Mouse (Mus musculus) liver, postnatal 0 days (tissue): Measurements from ENCODE around the gene Rnf166. TPM values are rescaled to one million over a fixed set of nuclear protein-coding genes. Genes with fewer than 3 reads are reported as not detected.

Experiments used
- ATAC-seq: fragments of 200-750 bp; cut with Nextera tagmentation; 2 replicates; pipeline ENCODE4 v1.8.0; 2017; ENCODE audit warnings: mild to moderate bottlenecking, moderate library complexity
- DNase-seq: peaks from one replicate; pipeline ENCODE4 v3.0.0-alpha.2; 2016
- H3K27ac ChIP-seq: fragments of 300-500 bp; sonication (generic); 2 replicates; pipeline ENCODE4 v1.5.1; 2014; ENCODE audit warnings: antibody characterized with exemption, moderate library complexity, mild to moderate bottlenecking, low read depth
- H3K27me3 ChIP-seq: fragments of 300-500 bp; sonication (generic); 2 replicates; pipeline ENCODE4 v1.6.1; 2014; ENCODE audit warnings: low read length, control low read depth, mixed read lengths; ENCODE audit not compliant: insufficient read depth
- H3K36me3 ChIP-seq: fragments of 300-500 bp; sonication (generic); replicated peaks from 2 replicates; pipeline ENCODE4 v1.6.1; 2014; ENCODE audit warnings: mild to moderate bottlenecking, control low read depth, low read length, moderate library complexity, mixed read lengths; ENCODE audit not compliant: insufficient read depth
- H3K4me1 ChIP-seq: fragments of 300-500 bp; sonication (generic); 2 replicates; pipeline ENCODE4 v1.6.1; 2014; ENCODE audit warnings: antibody characterized with exemption, mild to moderate bottlenecking, control low read depth; ENCODE audit not compliant: insufficient read depth
- H3K4me2 ChIP-seq: fragments of 300-500 bp; sonication (generic); 2 replicates; pipeline ENCODE4 v1.6.1; 2014; ENCODE audit warnings: low read depth, mild to moderate bottlenecking, low read length, moderate library complexity, mixed read lengths
- H3K4me3 ChIP-seq: fragments of 300-500 bp; sonication (generic); 2 replicates; pipeline ENCODE4 v1.5.1; 2014; ENCODE audit warnings: low read depth, low read length
- H3K9ac ChIP-seq: fragments of 300-500 bp; sonication (generic); replicated peaks from 2 replicates; pipeline ENCODE4 v1.6.1; 2014; ENCODE audit warnings: mild to moderate bottlenecking, moderate library complexity
- H3K9me3 ChIP-seq: fragments of 300-500 bp; sonication (generic); 2 replicates; pipeline ENCODE4 v1.6.1; 2016; ENCODE audit warnings: mild to moderate bottlenecking, control low read depth, low read length, mixed read lengths
- CTCF ChIP-seq: sonication (generic); IDR thresholded peaks from 2 replicates; pipeline ENCODE4 v1.5.1; 2016; ENCODE audit warnings: antibody characterized with exemption, low read depth
- EP300 ChIP-seq: IDR thresholded peaks from 2 replicates; pipeline ENCODE4 v1.6.1; 2016; ENCODE audit warnings: antibody characterized with exemption, low read depth, mild to moderate bottlenecking
- WGBS: fragments of 180-500 bp; shearing (Covaris S2); extraction: QIAGEN DNeasy Blood & Tissue Kit; methylation state at CpG from one replicate; pipeline ENCODE4 v1.1.7; 2014; ENCODE audit not compliant: insufficient replicate concordance; 5-methylcytosine and 5-hydroxymethylcytosine counted together
- microRNA-seq: library from miRNA; unstranded; fragments of <30 nt; microRNA quantifications from one replicate; pipeline ENCODE4, GENCODE M21; 2016
- polyA plus RNA-seq: library from polyadenylated mRNA; unstranded; fragments of >200 nt; fragmentation: Nextera tagmentation; extraction: Ambion mirVana; gene quantifications from 2 replicates; pipeline ENCODE4 v1.2.1, GENCODE M21; 2015

Rnf166 gene
- polyA plus RNA-seq, 1 experiment from 2014 or later, result 18.9 TPM

DNA sequence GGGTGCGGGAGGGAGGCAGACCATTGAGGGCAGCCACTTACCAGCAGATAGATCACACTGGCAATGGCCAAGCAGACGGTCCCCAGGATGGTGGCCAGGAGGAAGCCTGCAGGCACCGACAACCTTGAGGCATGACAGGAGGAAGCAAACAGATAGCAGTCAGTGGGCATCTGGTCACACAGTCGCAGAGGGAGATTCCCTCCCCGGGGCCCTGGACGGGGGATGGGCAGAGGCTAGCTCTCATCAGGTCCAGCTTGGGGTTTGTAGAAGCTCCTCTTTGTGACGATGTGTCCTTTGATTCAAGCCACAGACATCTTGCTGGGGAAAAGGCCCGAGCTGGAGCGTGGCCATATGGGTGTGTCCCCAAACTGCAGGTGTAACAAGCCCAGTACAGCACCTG, 49.7 kb downstream of the Rnf166 start:
- 64% methylated on average over 9 of the region's 9 CpGs for WGBS
- no peaks in the 10 kb centered on the region for H3K27me3 ChIP-seq
- H3K9ac ChIP-seq, result no peak overlapping the region
- H3K4me1 ChIP-seq, result peaks cover 5% of the 10 kb centered on the region; the same call in 1 of the 2 replicates
- TF ChIP-seq EP300 (no peak), CTCF (no peak)
- H3K9me3 ChIP-seq, result no peaks in the 10 kb centered on the region
- no peak overlapping the region for H3K27ac ChIP-seq
- no peak overlapping the region for H3K4me3 ChIP-seq
- no peak overlapping the region for H3K4me2 ChIP-seq
- ATAC-seq (no peak), DNase-seq (no peak)
- peaks cover 19% of the 10 kb centered on the region for H3K36me3 ChIP-seq

- TF ChIP-seq EP300, result no peak
- TF ChIP-seq CTCF, result no peak
- DNase-seq (no peak), ATAC-seq (no peak)
- Histone ChIP-seq H3K9ac (no peak overlapping the region), H3K4me2 (no peak overlapping the region), H3K4me3 (no peak overlapping the region), H3K9me3 (no peaks in the 10 kb centered on the region), H3K27ac (no peak overlapping the region), H3K4me1 (no peaks in the 10 kb centered on the region; the same call in 1 of the 2 replicates), H3K36me3 (peaks cover 22% of the 10 kb centered on the region), H3K27me3 (no peaks in the 10 kb centered on the region)
- WGBS, result 56% methylated on average over 5 of the region's 5 CpGs
Observed at GRCm38 (mm10) chr8:122423659-122424058, 52.2 kb downstream of the Rnf166 start.

DNA sequence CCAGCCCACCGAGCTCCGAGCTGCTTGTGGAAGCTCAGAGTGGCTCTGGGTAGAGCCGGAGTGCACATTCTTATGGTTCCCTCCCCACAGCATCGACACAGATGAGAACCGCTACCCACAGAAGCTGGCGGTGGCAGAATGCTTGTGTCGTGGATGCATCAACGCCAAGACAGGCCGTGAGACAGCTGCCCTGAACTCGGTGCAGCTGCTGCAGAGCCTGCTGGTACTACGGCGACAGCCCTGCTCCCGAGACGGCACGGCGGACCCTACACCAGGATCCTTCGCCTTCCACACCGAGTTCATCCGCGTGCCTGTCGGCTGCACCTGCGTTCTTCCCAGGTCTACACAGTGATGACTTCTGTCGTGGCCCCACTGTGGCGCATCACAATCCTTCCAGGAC, 52.6 kb downstream of the Rnf166 start:
- no peak for TF ChIP-seq CTCF
- no peak for TF ChIP-seq EP300
- no peak for ATAC-seq
- no peak for DNase-seq
- H3K36me3 ChIP-seq, result peaks cover 22% of the 10 kb centered on the region
- no peak overlapping the region for H3K9ac ChIP-seq
- no peaks in the 10 kb centered on the region for H3K9me3 ChIP-seq
- no peak overlapping the region for H3K4me2 ChIP-seq
- 86% methylated on average over 24 of the region's 24 CpGs for WGBS
- no peak overlapping the region for H3K27ac ChIP-seq
- H3K4me3 ChIP-seq, result no peak overlapping the region
- no peaks in the 10 kb centered on the region for H3K27me3 ChIP-seq
- no peaks in the 10 kb centered on the region for H3K4me1 ChIP-seq

DNA sequence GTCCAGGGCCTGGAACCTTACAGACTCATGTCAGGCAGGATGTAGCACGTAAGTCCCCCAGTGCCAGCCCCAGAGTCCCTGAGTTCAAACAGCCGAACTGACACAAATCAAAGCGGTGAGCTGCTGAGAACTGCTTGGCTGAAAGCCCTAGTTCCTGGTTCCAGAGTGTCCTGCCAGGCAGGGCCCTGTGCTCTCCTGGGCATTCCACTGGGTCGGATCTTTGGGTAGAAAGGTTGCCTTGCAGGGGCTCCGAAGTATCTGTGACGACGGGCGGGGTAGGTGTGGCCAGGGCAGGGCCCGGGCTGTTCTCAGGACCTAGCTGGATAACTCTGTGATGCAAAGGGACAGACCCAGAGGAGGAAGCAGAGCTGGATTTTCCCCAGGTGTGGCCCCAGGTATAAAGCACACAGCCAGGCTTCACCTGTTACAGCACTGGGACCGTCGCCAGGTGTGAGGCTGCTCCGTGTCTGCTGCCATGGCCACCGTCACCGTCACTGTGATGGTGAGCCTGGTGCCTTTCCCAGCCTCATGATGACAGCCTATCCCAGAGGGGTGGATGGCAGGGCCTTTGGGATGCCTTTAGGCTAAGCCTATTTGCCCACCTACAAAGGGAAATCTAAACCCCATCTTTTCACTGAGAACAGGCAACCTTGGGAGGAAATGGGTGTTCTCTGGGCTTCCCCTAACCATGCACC, 54.3 kb downstream of the Rnf166 start, which contains the start of gene Il17c:
Gene Il17c (plus strand): TSS at position 645 of the 695 bp plus-strand sequence.
- Histone ChIP-seq H3K27ac (no peak within 1 kb of the TSS), H3K4me2 (no peak within 1 kb of the TSS), H3K4me1 (no peaks in the 10 kb centered on the region), H3K4me3 (no peak within 1 kb of the TSS), H3K9me3 (no peaks in the 10 kb centered on the region), H3K27me3 (no peaks in the 10 kb centered on the region), H3K36me3 (peaks cover 22% of the 10 kb centered on the region; the same call in 1 of the 2 replicates), H3K9ac (no peak within 1 kb of the TSS)
- ATAC-seq (no peak), DNase-seq (no peak)
- 75% methylated on average over 14 of the region's 14 CpGs for WGBS
- TF ChIP-seq CTCF, result no peak
- no peak for TF ChIP-seq EP300

- ATAC-seq, result no peak
Observed at GRCm38 (mm10) chr8:122419881-122420555, 55.8 kb downstream of the Rnf166 start.

More at GRCm38 (mm10) chr8:122419881-122420555, 55.8 kb downstream of the Rnf166 start:
- Histone ChIP-seq H3K4me1 (no peaks in the 10 kb centered on the region), H3K9ac (no peak overlapping the region), H3K27me3 (no peaks in the 10 kb centered on the region), H3K27ac (no peak overlapping the region), H3K36me3 (peaks cover 32% of the 10 kb centered on the region), H3K4me3 (no peak overlapping the region), H3K9me3 (no peaks in the 10 kb centered on the region), H3K4me2 (no peak overlapping the region)
- TF ChIP-seq CTCF (no peak), EP300 (no peak)
- DNase-seq, result no peak
- WGBS, result 79% methylated on average over 9 of the region's 9 CpGs

Small RNAs within 50 kb of the gene (microRNA-seq; reads per million reads assigned to microRNA genes)
- gene Gm24366, result not detected

Other genes starting within 250 kb of the Rnf166 start
- 5.7 and 6.9 TPM in 2 replicates for gene Zfpm1, start 193.9 kb downstream of the Rnf166 start, polyA plus RNA-seq
- gene Trhr2, start 115.3 kb downstream of the Rnf166 start, polyA plus RNA-seq, result not detected in 2 replicates
- gene Zc3h18, start 99.5 kb downstream of the Rnf166 start, polyA plus RNA-seq, result 12.8 and 15.6 TPM in 2 replicates
- gene Il17c, start 54.0 kb downstream of the Rnf166 start, polyA plus RNA-seq, result not detected in 2 replicates
- 211 and 220 TPM in 2 replicates for gene Cyba, start 43.1 kb downstream of the Rnf166 start, polyA plus RNA-seq
- gene Mvd, start 32.6 kb downstream of the Rnf166 start, polyA plus RNA-seq, result 4.9 and 5.8 TPM in 2 replicates
- 1.4 and 3.4 TPM in 2 replicates for gene Snai3, start 15.3 kb downstream of the Rnf166 start, polyA plus RNA-seq
- 17.8 and 20.9 TPM in 2 replicates for gene Ctu2, start 79 bp upstream of the Rnf166 start, polyA plus RNA-seq
- 2.6 and 3.4 TPM in 2 replicates for gene Piezo1, start 75.3 kb upstream of the Rnf166 start, polyA plus RNA-seq
- gene Cdt1, start 92.0 kb upstream of the Rnf166 start, polyA plus RNA-seq, result 19.8 and 23.7 TPM in 2 replicates
- 223 and 249 TPM in 2 replicates for gene Aprt, start 100.8 kb upstream of the Rnf166 start, polyA plus RNA-seq
- gene Galns, start 135.4 kb upstream of the Rnf166 start, polyA plus RNA-seq, result 6.8 and 6.9 TPM in 2 replicates
- 29.3 and 30.7 TPM in 2 replicates for gene Trappc2l, start 135.6 kb upstream of the Rnf166 start, polyA plus RNA-seq
- not detected in 2 replicates for gene Pabpn1l, start 146.7 kb upstream of the Rnf166 start, polyA plus RNA-seq
- gene Cbfa2t3, start 223.0 kb upstream of the Rnf166 start, polyA plus RNA-seq, result 2.1 and 2.4 TPM in 2 replicates